Mouse (Mus musculus) embryonic fibroblast, embryonic 13.5 days (primary cell): ENCODE measurements at regions not wholly inside any gene's neighbourhood (a gene's known extent, or its start where the extent isn't known, plus 50 kb on each side); places are given as distances from the start of the nearest gene placed in this dataset.

Experiments used
- CTCF ChIP-seq: IDR thresholded peaks from 2 replicates; pipeline ENCODE4 v1.5.1; 2011; ENCODE audit warnings: mild to moderate bottlenecking, control low read depth, low read length, moderate library complexity, borderline replicate concordance; ENCODE audit not compliant: insufficient read depth
- POLR2A ChIP-seq: IDR thresholded peaks from 2 replicates; pipeline ENCODE4 v1.6.1; 2011; ENCODE audit warnings: low read depth, mild to moderate bottlenecking, control low read depth, low read length, moderate library complexity

- TF ChIP-seq POLR2A (no peak), CTCF (no peak)
Observed at GRCm38 (mm10) chr14:76798925-76799428, 237.6 kb upstream of the Ccdc122 start.
